Mouse (Mus musculus): ENCODE measurements around the gene Pgc.

The Pgc gene

GRCm38 (mm10) chr17:47756366-47756765 lies 29.7 kb downstream of the Pgc start:
- no peak for TF ChIP-seq GATA4 (IDR thresholded peaks at IDR 0.05; ENCODE audit: insufficient replicate concordance, low read length)

- TF ChIP-seq GATA4 (IDR thresholded peaks at IDR 0.05; ENCODE audit: insufficient replicate concordance, low read length), result no peak
Measured at GRCm38 (mm10) chr17:47757056-47757610, 30.5 kb downstream of the Pgc start.

GRCm38 (mm10) chr17:47759702-47760410 lies 33.2 kb downstream of the Pgc start:
- TF ChIP-seq GATA4 (IDR thresholded peaks at IDR 0.05; ENCODE audit: insufficient replicate concordance, low read length), result no peak

GRCm38 (mm10) chr17:47762028-47762427 lies 35.4 kb downstream of the Pgc start:
- no peak for TF ChIP-seq GATA4 (IDR thresholded peaks at IDR 0.05; ENCODE audit: insufficient replicate concordance, low read length)

- TF ChIP-seq GATA4 (IDR thresholded peaks at IDR 0.05; ENCODE audit: insufficient replicate concordance, low read length), result 0 out of 2 replicates have a peak, but pooled peaks have one; percentile 17
Measured at GRCm38 (mm10) chr17:47762518-47763340, 36.1 kb downstream of the Pgc start.

GRCm38 (mm10) chr17:47765986-47766385 lies 39.3 kb downstream of the Pgc start:
- no peak for TF ChIP-seq GATA4 (IDR thresholded peaks at IDR 0.05; ENCODE audit: insufficient replicate concordance, low read length)

GRCm38 (mm10) chr17:47766407-47767043 lies 39.9 kb downstream of the Pgc start:
- no peak for TF ChIP-seq GATA4 (IDR thresholded peaks at IDR 0.05; ENCODE audit: insufficient replicate concordance, low read length)

DNA sequence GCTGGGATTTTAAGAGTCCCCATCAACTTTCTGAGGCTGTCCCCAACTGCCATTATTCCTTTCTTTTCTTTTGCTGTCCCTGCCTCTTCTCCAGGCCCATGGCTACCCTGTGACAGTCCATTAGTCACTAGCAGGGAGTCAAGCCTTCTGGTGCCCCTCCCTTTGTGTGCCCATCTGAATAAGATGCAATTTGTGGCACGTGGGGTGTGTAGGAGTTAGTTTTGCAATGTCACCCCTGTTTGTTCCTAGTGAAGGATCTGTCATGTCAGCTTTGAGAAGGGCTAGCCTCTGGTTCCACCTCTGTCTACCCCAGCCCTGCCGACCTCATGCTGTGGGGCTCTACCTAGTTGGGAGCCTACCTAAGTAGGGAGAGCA lies 40.4 kb downstream of the Pgc start:
- TF ChIP-seq GATA4 (IDR thresholded peaks at IDR 0.05; ENCODE audit: insufficient replicate concordance, low read length), result no peak

DNA sequence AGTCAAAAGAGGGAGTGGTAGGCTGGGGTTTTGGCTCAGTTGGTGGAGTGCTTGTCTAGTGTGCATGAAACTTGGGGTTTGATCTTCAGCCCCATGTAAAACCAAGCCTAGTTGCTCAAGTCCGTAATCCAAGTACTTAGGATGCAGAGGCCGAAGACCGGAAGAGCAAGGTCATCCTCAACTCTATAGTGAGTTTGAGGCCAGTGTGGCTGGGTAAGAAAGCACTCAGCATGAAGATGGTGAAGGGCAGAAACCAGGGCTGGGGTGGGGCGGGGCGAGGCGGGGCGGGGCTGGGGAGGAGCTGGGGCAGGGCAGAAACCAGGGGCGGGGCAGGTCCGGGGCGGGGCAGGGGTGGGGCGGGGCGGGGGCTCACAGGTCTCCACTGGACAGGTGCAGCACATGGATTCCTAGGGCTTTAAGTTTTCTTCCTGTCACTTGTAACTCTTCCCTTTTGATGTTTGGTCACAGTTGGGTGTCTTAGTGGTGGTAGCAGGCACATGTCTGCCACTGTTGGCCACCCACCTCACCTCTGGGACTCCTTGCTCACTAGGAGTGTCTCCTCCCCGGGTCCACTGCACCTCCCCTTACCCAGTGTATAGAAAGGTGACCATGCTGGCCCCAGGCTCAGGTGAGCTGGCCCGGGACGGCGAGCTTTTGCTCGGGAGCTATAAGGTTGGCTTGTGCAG lies 41.0 kb downstream of the Pgc start:
- TF ChIP-seq GATA4 (IDR thresholded peaks at IDR 0.05; ENCODE audit: insufficient replicate concordance, low read length), result no peak

GRCm38 (mm10) chr17:47768707-47769276 lies 42.1 kb downstream of the Pgc start:
- TF ChIP-seq GATA4 (IDR thresholded peaks at IDR 0.05; ENCODE audit: insufficient replicate concordance, low read length), result no peak

- no peak for TF ChIP-seq GATA4 (IDR thresholded peaks at IDR 0.05; ENCODE audit: insufficient replicate concordance, low read length)
Measured at GRCm38 (mm10) chr17:47769389-47770299, 43.0 kb downstream of the Pgc start.

- TF ChIP-seq GATA4 (IDR thresholded peaks at IDR 0.05; ENCODE audit: insufficient replicate concordance, low read length), result no peak
Measured at GRCm38 (mm10) chr17:47773604-47774003, 47.0 kb downstream of the Pgc start.

GRCm38 (mm10) chr17:47777141-47777540 lies 50.5 kb downstream of the Pgc start:
- no peak for TF ChIP-seq GATA4 (IDR thresholded peaks at IDR 0.05; ENCODE audit: insufficient replicate concordance, low read length)

DNA sequence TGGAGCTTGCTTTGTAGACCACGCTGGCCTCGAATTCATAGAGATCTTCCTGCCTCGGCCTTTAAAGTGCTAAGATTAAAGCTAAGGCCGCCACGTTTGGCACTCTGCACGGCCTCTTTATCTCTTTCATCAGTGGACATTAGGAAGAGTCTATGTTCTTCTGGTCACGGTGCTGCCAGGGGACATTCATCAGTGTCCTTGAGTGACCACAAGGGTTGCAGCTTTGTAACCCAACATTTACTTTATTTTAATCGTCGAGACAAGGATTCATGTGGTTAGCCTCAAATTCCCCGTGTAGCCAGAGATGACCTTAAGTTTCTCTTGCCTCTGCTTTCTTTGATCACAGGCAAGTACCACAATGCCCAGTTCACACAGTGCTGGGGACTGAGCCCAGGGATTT lies 53.8 kb downstream of the Pgc start:
- no peak for TF ChIP-seq GATA4 (IDR thresholded peaks at IDR 0.05; ENCODE audit: insufficient replicate concordance, low read length)
